Mouse (Mus musculus) MEL (cell line): ENCODE data around the gene Arhgap6. TPM values are rescaled to one million over a fixed set of nuclear protein-coding genes. Genes with fewer than 3 reads are reported as not detected.

Experiments used
- DNase-seq: peaks from one replicate; pipeline ENCODE4 v3.0.0; 2011; ENCODE audit warnings: low read depth, low spot score
- H3K27ac ChIP-seq: 2 replicates; pipeline ENCODE4 v1.5.1; 2012; ENCODE audit warnings: low read depth, mild to moderate bottlenecking, control low read depth, low read length, moderate library complexity; ENCODE audit not compliant: control insufficient read depth
- H3K27me3 ChIP-seq, 2 experiments: fragments of 150-350 bp in 1 of 2; sonication (generic) in 1 of 2; 2 replicates each; pipeline ENCODE4 v1.6.1; 2012; ENCODE audit warnings: low read length in 2 of 2, mild to moderate bottlenecking in 2 of 2, improper control_type of control experiment in 1 of 2, moderate library complexity in 1 of 2; ENCODE audit not compliant: insufficient read depth in 2 of 2, control insufficient read depth in 1 of 2
- H3K36me3 ChIP-seq, 2 experiments: 2 replicates each; pipeline ENCODE4 v1.6.1; 2012 to 2014; ENCODE audit warnings: low read length in 2 of 2, improper control_type of control experiment in 1 of 2, inconsistent platforms in 1 of 2, mild to moderate bottlenecking in 1 of 2; ENCODE audit not compliant: insufficient read depth in 2 of 2, control insufficient read depth in 1 of 2
- H3K4me1 ChIP-seq, 2 experiments: fragments of 150-350 bp in 1 of 2; sonication (generic) in 1 of 2; 2 replicates each; pipeline ENCODE4 v1.6.1; 2012; ENCODE audit warnings: low read length in 2 of 2, improper control_type of control experiment in 1 of 2, mild to moderate bottlenecking in 1 of 2; ENCODE audit not compliant: insufficient read depth in 2 of 2, control insufficient read depth in 1 of 2
- H3K4me3 ChIP-seq, 2 experiments: fragments of 150-350 bp in 1 of 2; sonication (generic) in 1 of 2; 2 replicates each; pipeline ENCODE4 v1.5.1; 2012; ENCODE audit warnings: low read depth in 2 of 2, low read length in 2 of 2, mild to moderate bottlenecking in 2 of 2, moderate library complexity in 2 of 2, control low read depth in 1 of 2, improper control_type of control experiment in 1 of 2; ENCODE audit not compliant: control insufficient read depth in 1 of 2, insufficient read depth in 1 of 2
- H3K79me2 ChIP-seq: 2 replicates; pipeline ENCODE4 v1.6.1; 2012; ENCODE audit warnings: mild to moderate bottlenecking, low read length, moderate library complexity; ENCODE audit not compliant: control insufficient read depth, poor library complexity, insufficient read depth
- H3K9ac ChIP-seq: 2 replicates; pipeline ENCODE4 v1.6.1; 2012; ENCODE audit warnings: low read depth, mild to moderate bottlenecking, control low read depth, low read length, moderate library complexity; ENCODE audit not compliant: control insufficient read depth, poor library complexity, severe bottlenecking
- H3K9me3 ChIP-seq: fragments of 150-350 bp; sonication (generic); replicated peaks from 2 replicates; pipeline ENCODE4 v1.6.1; 2012; ENCODE audit warnings: mild to moderate bottlenecking, low read length, improper control_type of control experiment, moderate library complexity; ENCODE audit not compliant: insufficient read depth
- CHD1 ChIP-seq: IDR thresholded peaks from 2 replicates; pipeline ENCODE4 v1.6.1; 2012; ENCODE audit warnings: low read depth, mild to moderate bottlenecking, inconsistent platforms, low read length, improper control_type of control experiment
- CTCF ChIP-seq, 3 experiments: IDR thresholded peaks in 2 of 3; conservative IDR thresholded peaks in 1 of 3; 2 replicates each; pipeline ENCODE4 v1.5.1; 2011 to 2012; ENCODE audit warnings: low read length in 3 of 3, low read depth in 2 of 3, mild to moderate bottlenecking in 2 of 3, improper control_type of control experiment in 1 of 3, inconsistent platforms in 1 of 3, mixed read lengths in 1 of 3, moderate library complexity in 1 of 3; ENCODE audit not compliant: control insufficient read depth in 1 of 3, insufficient read depth in 1 of 3, poor library complexity in 1 of 3, severe bottlenecking in 1 of 3
- ETS1 ChIP-seq: IDR thresholded peaks from 2 replicates; pipeline ENCODE4 v1.6.1; 2012; ENCODE audit warnings: low read depth, mild to moderate bottlenecking, inconsistent platforms, low read length, improper control_type of control experiment, moderate library complexity
- GATA1 ChIP-seq: IDR thresholded peaks from 2 replicates; pipeline ENCODE4 v1.6.1; 2011; ENCODE audit warnings: low read depth, low read length, improper control_type of control experiment
- JUND ChIP-seq: IDR thresholded peaks from 2 replicates; pipeline ENCODE4 v1.6.1; 2011; ENCODE audit warnings: low read depth, mild to moderate bottlenecking, improper control_type of control experiment, low read length
- MAFK ChIP-seq: IDR thresholded peaks from 2 replicates; pipeline ENCODE4 v1.6.1; 2011; ENCODE audit warnings: low read depth, mild to moderate bottlenecking, low read length, improper control_type of control experiment, borderline replicate concordance
- MAX ChIP-seq: IDR thresholded peaks from 2 replicates; pipeline ENCODE4 v1.6.1; 2011; ENCODE audit warnings: low read length, improper control_type of control experiment
- MAZ ChIP-seq: IDR thresholded peaks from 2 replicates; pipeline ENCODE4 v1.6.1; 2012; ENCODE audit warnings: low read depth, mild to moderate bottlenecking, inconsistent platforms, low read length, improper control_type of control experiment
- MXI1 ChIP-seq: IDR thresholded peaks from 2 replicates; pipeline ENCODE4 v1.6.1; 2011; ENCODE audit warnings: mild to moderate bottlenecking, low read depth, low read length, improper control_type of control experiment
- MYB ChIP-seq: IDR thresholded peaks from 2 replicates; pipeline ENCODE4 v1.6.1; 2011; ENCODE audit warnings: mild to moderate bottlenecking, low read depth, low read length, improper control_type of control experiment
- RAD21 ChIP-seq: IDR thresholded peaks from 2 replicates; pipeline ENCODE4 v1.6.1; 2011; ENCODE audit warnings: mild to moderate bottlenecking, low read depth, low read length, improper control_type of control experiment
- RCOR1 ChIP-seq: IDR thresholded peaks from 2 replicates; pipeline ENCODE4 v1.6.1; 2012; ENCODE audit warnings: low read depth, mild to moderate bottlenecking, inconsistent platforms, low read length, improper control_type of control experiment
- SIN3A ChIP-seq: IDR thresholded peaks from 2 replicates; pipeline ENCODE4 v1.6.1; 2012; ENCODE audit warnings: low read length, improper control_type of control experiment, inconsistent platforms
- SMC3 ChIP-seq: IDR thresholded peaks from 2 replicates; pipeline ENCODE4 v1.6.1; 2011; ENCODE audit warnings: low read depth, low read length, improper control_type of control experiment
- TAL1 ChIP-seq: IDR thresholded peaks from 2 replicates; pipeline ENCODE4 v1.6.1; 2012; ENCODE audit warnings: mild to moderate bottlenecking, inconsistent platforms, low read length, moderate library complexity, mixed read lengths
- TBP ChIP-seq: IDR thresholded peaks from 2 replicates; pipeline ENCODE4 v1.8.0; 2011; ENCODE audit warnings: low read depth, low read length, improper control_type of control experiment
- TCF12 ChIP-seq: IDR thresholded peaks from 2 replicates; pipeline ENCODE4 v1.6.1; 2014; ENCODE audit warnings: low read depth, mild to moderate bottlenecking, inconsistent platforms, low read length, improper control_type of control experiment, moderate library complexity
- USF1 ChIP-seq: IDR thresholded peaks from 2 replicates; pipeline ENCODE4 v1.6.1; 2014; ENCODE audit warnings: low read depth, mild to moderate bottlenecking, inconsistent platforms, low read length, improper control_type of control experiment, moderate library complexity
- ZC3H11A ChIP-seq: IDR thresholded peaks from 2 replicates; pipeline ENCODE4 v1.6.1; 2012; ENCODE audit warnings: low read depth, mild to moderate bottlenecking, inconsistent platforms, low read length, improper control_type of control experiment
- ZKSCAN1 ChIP-seq: IDR thresholded peaks from 2 replicates; pipeline ENCODE4 v1.6.1; 2012; ENCODE audit warnings: low read depth, mild to moderate bottlenecking, inconsistent platforms, low read length, improper control_type of control experiment, moderate library complexity
- ZNF384 ChIP-seq: IDR thresholded peaks from 2 replicates; pipeline ENCODE4 v1.6.1; 2012; ENCODE audit warnings: low read depth, mild to moderate bottlenecking, inconsistent platforms, low read length, improper control_type of control experiment
- polyA plus RNA-seq, 2 experiments: library from polyadenylated mRNA; stranded (reverse) in 1 of 2; unstranded in 1 of 2; fragments of >175 nt in 1 of 2; fragments of >200 nt in 1 of 2; gene quantifications; 2 replicates each; pipeline versions ENCODE4 v1.2.1 to v1.2.4; 2012; ENCODE audit warnings: low replicate concordance in 2 of 2, low read depth in 1 of 2; ENCODE audit not compliant: insufficient read length in 2 of 2, insufficient read depth in 1 of 2, missing spikeins in 1 of 2
- total RNA-seq: library from RNA; depleted of rRNA; stranded (reverse); fragments of 300-350 nt; gene quantifications from 2 replicates; pipeline ENCODE4 v1.2.3, GENCODE M21; 2012

Arhgap6 gene
- total and polyA plus RNA-seq, 3 experiments = 4.4 to 21.7 TPM; not detected in 1

DNA sequence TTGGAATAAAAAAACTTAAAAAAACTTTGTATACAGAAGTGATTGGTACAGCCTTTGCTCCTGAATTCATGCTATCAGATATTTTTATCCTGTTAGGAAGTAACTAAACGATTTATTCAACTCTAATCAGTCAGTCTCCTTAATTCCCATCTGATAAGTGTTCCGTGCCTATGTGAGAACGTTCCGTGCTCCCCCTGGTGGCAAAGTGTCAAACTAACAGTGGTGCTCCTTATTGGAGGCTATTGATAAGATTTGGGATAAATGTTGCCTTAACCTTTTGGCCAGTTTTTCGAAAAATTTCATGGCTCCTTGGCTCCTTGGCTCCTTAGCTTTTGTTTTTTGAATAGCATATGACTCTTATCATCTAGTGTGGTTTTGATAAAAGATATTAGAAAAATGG, 291.0 kb downstream of the Arhgap6 start (continued):
- peak; percentile 68 to 75 (median 69) for TF ChIP-seq CTCF (IDR thresholded peaks at IDR 0.05 in 2 of 3, conservative IDR thresholded peaks at IDR 0.05 in 1 of 3; ENCODE audit: control insufficient read depth in 1 of 3, insufficient read depth in 1 of 3, low read depth in 2 of 3, low read length in 3 of 3, poor library complexity in 1 of 3, severe bottlenecking in 1 of 3)
- TF ChIP-seq, all 39 proteins: peak for 11

DNA sequence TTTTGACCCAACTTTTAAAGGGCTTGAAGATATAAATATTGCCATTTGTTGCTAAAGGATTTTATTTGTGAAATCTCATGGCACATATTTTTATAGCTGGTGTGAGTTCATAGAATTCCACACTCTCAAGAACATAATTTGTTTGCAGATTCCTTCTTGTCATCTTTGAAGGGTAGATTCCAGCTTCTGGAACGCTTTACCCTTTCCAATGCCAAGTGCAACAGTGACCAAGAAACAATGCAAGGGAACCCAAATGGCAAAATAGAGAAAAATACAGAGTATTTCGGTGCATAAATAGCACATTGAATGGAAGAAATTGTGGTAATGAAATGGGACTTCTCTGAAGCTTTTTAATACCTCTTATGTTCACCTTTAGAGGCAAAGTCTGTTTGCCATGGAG, 294.3 kb downstream of the Arhgap6 start:
- H3K9me3 ChIP-seq = no peaks in the 10 kb centered on the region
- TF ChIP-seq JUND = no peak
- no peak for TF ChIP-seq MYB
- TF ChIP-seq ZKSCAN1 = no peak
- no peak for TF ChIP-seq TCF12
- no peak for TF ChIP-seq RAD21
- TF ChIP-seq TAL1 = no peak
- no peak for TF ChIP-seq ZC3H11A
- TF ChIP-seq ETS1 = no peak
- no peak for TF ChIP-seq RCOR1
- TF ChIP-seq MAZ = no peak
- no peak for TF ChIP-seq ZNF384
- no peak for TF ChIP-seq USF1
- no peak for TF ChIP-seq MAFK
- no peak for TF ChIP-seq GATA1
- no peak for TF ChIP-seq SIN3A
- TF ChIP-seq CHD1 = no peak
- no peak for TF ChIP-seq MXI1
- TF ChIP-seq, all 39 proteins: peak for 0
- DNase-seq = no peak
- Histone ChIP-seq H3K27ac (no peak overlapping the region), H3K27me3 (no peaks in the 10 kb centered on the region), H3K79me2 (peaks cover 3% of the 10 kb centered on the region; the same call in 1 of the 2 replicates), H3K4me3 (no peak overlapping the region), H3K9ac (no peak overlapping the region), H3K36me3 (peaks cover 0 to 44% of the 10 kb centered on the region in 2 experiments; a peak in 2 of 4 replicates), H3K4me1 (peaks cover 9 to 23% of the 10 kb centered on the region in 2 experiments)

DNA sequence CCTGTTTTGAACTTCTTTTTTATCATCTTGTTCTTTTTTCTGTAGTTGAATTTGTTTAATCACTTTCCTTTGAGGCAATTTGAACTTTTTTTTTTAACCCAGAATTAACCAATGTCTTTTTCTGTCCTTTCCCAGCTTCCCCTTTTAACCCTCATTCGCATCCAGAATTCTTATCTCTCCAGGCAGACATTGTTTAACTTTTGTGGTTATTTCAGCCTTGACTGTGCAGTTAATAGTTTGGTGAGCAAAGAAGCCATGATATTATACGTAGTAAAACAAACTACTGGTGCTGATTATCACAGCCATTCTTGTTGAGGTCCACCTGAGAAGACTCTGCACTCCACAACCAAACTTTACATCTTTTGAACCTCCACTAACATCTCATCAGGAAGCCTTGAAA, 299.7 kb downstream of the Arhgap6 start:
- peak overlapping the region; percentile 65 for H3K9ac ChIP-seq

More for the DNA sequence above, 299.7 kb downstream of the Arhgap6 start:
- no peaks in the 10 kb centered on the region for H3K27me3 ChIP-seq
- peak overlapping the region in 1 of 2 experiments; percentile 6; a peak in 2 of 4 replicates for H3K4me3 ChIP-seq
- no peak for TF ChIP-seq ETS1
- no peak for TF ChIP-seq MAX
- TF ChIP-seq TBP = peak; percentile 45; the same call in 1 of the 2 replicates
- TF ChIP-seq SMC3 = no peak
- TF ChIP-seq TAL1 = peak; percentile 94
- peak; percentile 99 for TF ChIP-seq GATA1
- peaks cover 0 to 57% of the 10 kb centered on the region in 2 experiments; a peak in 2 of 4 replicates for H3K36me3 ChIP-seq
- peaks cover 23 to 48% of the 10 kb centered on the region in 2 experiments for H3K4me1 ChIP-seq
- H3K9me3 ChIP-seq = no peaks in the 10 kb centered on the region
- peak; percentile 94 for DNase-seq
- peaks cover 13% of the 10 kb centered on the region; the same call in 1 of the 2 replicates for H3K79me2 ChIP-seq
- H3K27ac ChIP-seq = peak overlapping the region; percentile 100
